Mouse (Mus musculus) layer of hippocampus, postnatal 25 days (tissue): ENCODE data around the gene Xrcc1. TPM values are rescaled to one million over a fixed set of nuclear protein-coding genes. Genes with fewer than 3 reads are reported as not detected.
"Not testable (repeated sequence)": the region's sequence is repeated elsewhere in the genome, so short reads cannot be mapped to it uniquely, and the experiment has no call there.

Experiments used
- DNase-seq, 2 experiments: peaks; one replicate each; pipeline ENCODE4 v3.0.0; 2022; ENCODE audit warnings: mixed read lengths in 2 of 2, low spot score in 1 of 2; ENCODE audit errors: extremely low spot score in 1 of 2
- total RNA-seq, 2 experiments: library from RNA; stranded (reverse); gene quantifications; 2 replicates each; pipeline ENCODE4 v1.2.3; 2021

Xrcc1 gene
- total RNA-seq, 2 experiments from 2014 or later = 34.8 to 43.0 TPM

- DNase-seq = no peak
These were observed 49.4 kb downstream of the Xrcc1 start for GRCm38 (mm10) chr7:24595464-24595863.

GRCm38 (mm10) chr7:24598121-24598520 lies 52.0 kb downstream of the Xrcc1 start:
- no peak for DNase-seq

- DNase-seq = no peak
These were observed 53.4 kb downstream of the Xrcc1 start for GRCm38 (mm10) chr7:24599211-24600067.

GRCm38 (mm10) chr7:24600941-24601597 lies 55.0 kb downstream of the Xrcc1 start:
- DNase-seq = peak; percentile 94 to 100

GRCm38 (mm10) chr7:24605561-24605960 lies 59.5 kb downstream of the Xrcc1 start:
- DNase-seq = no peak

- DNase-seq = no peak
These were observed 60.0 kb downstream of the Xrcc1 start for GRCm38 (mm10) chr7:24606046-24606445.

- no peak for DNase-seq
These were observed 61.9 kb downstream of the Xrcc1 start for GRCm38 (mm10) chr7:24608017-24608416.

- DNase-seq = no peak
These were observed 62.5 kb downstream of the Xrcc1 start for GRCm38 (mm10) chr7:24608561-24608960.

- no peak for DNase-seq
These were observed 64.2 kb downstream of the Xrcc1 start, which contains the start of gene Phldb3 for GRCm38 (mm10) chr7:24610144-24610878. Gene Phldb3 (plus strand): TSS chr7:24610763.

GRCm38 (mm10) chr7:24610879-24611494 lies 64.9 kb downstream of the Xrcc1 start:
- DNase-seq = peak in 1 of 2 experiments; percentile 42

- DNase-seq = no peak
These were observed 65.6 kb downstream of the Xrcc1 start for GRCm38 (mm10) chr7:24611709-24612108.

- DNase-seq = no peak
These were observed 66.3 kb downstream of the Xrcc1 start for GRCm38 (mm10) chr7:24612308-24612910.

GRCm38 (mm10) chr7:24614816-24615215 lies 68.7 kb downstream of the Xrcc1 start:
- no peak for DNase-seq

- no peak for DNase-seq
These were observed 71.7 kb downstream of the Xrcc1 start for GRCm38 (mm10) chr7:24617763-24618162.

- DNase-seq = not testable (repeated sequence)
These were observed 72.3 kb downstream of the Xrcc1 start for GRCm38 (mm10) chr7:24618374-24618773.

- DNase-seq = no peak
These were observed 73.7 kb downstream of the Xrcc1 start for GRCm38 (mm10) chr7:24619671-24620397.

GRCm38 (mm10) chr7:24621193-24621592 lies 75.1 kb downstream of the Xrcc1 start:
- no peak for DNase-seq

GRCm38 (mm10) chr7:24622967-24623366 lies 76.9 kb downstream of the Xrcc1 start:
- DNase-seq = no peak
